Mouse (Mus musculus) CD4-positive naive resting alpha-beta T cell, adult 57 days (primary cell): ENCODE results near the gene Fam98b. TPM values are rescaled to one million over a fixed set of nuclear protein-coding genes. Genes with fewer than 3 reads are reported as not detected.

Source experiments
- total RNA-seq: library from RNA; stranded (reverse); gene quantifications from one replicate; pipeline ENCODE4 v1.2.4, GENCODE M21; 2023

The Fam98b gene
- 29.2 TPM for total RNA-seq

GRCm38 (mm10) chr2:117249255-117250000 lies at the start of gene Fam98b:
Gene Fam98b, plus strand, starts transcription at chr2:117249739.

Other genes starting within 250 kb of the Fam98b start
- gene Spred1, start 128.4 kb upstream of the Fam98b start, total RNA-seq, result 4.8 TPM
- 326 TPM for gene Rasgrp1, start 93.3 kb downstream of the Fam98b start, total RNA-seq